Mouse (Mus musculus): ENCODE results near the gene Prss53.

DNA sequence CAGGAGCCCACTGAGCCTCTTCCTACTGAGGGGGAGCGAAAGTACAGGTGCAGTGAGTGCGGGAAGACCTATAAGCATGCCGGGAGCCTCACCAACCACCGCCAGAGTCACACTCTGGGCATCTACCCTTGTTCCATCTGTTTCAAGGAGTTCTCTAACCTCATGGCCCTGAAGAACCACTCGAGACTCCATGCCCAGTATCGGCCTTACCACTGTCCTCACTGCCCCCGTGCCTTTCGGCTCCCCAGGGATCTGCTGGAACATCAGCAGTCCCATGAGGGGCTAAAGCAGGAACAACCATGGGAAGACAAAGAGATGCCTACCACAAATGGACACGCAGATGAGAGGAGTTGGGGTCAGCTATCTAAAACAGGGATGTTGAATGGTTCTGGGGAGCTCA is 11.5 kb downstream of the Prss53 start:
- TF ChIP-seq MYOD1 (IDR thresholded peaks at IDR 0.05; ENCODE audit: control insufficient read depth in 1 of 3, insufficient read length in 2 of 3, low read depth in 2 of 3): no peak
- TF ChIP-seq USF1 (IDR thresholded peaks at IDR 0.05; ENCODE audit: low read depth): no peak
- TF ChIP-seq MAX (IDR thresholded peaks at IDR 0.05; ENCODE audit: low read depth): no peak
- no peak for TF ChIP-seq POLR2A (IDR thresholded peaks at IDR 0.05; ENCODE audit: insufficient read length, low read depth)
- TF ChIP-seq CEBPB (IDR thresholded peaks at IDR 0.05; ENCODE audit: insufficient read depth, poor library complexity, severe bottlenecking): no peak
- TF ChIP-seq POLR2AphosphoS2 (IDR thresholded peaks at IDR 0.05; ENCODE audit: insufficient read length, low read depth): no peak
- TF ChIP-seq TCF3 (IDR thresholded peaks at IDR 0.05; ENCODE audit: insufficient read length, low read depth): no peak
- no peak for TF ChIP-seq E2F4 (IDR thresholded peaks at IDR 0.05; ENCODE audit: insufficient read depth)
- no peak for TF ChIP-seq SRF (IDR thresholded peaks at IDR 0.05; ENCODE audit: control insufficient read depth, insufficient read length, low read depth)
- no peak for TF ChIP-seq REST (IDR thresholded peaks at IDR 0.05; ENCODE audit: insufficient read depth, insufficient read length)
- TF ChIP-seq TCF12 (IDR thresholded peaks at IDR 0.05; ENCODE audit: insufficient read depth, poor library complexity, severe bottlenecking): no peak
- TF ChIP-seq MYOG (IDR thresholded peaks at IDR 0.05; ENCODE audit: control insufficient read depth in 1 of 3, insufficient read depth in 1 of 3, insufficient read length in 2 of 3, low read depth in 2 of 3): no peak
